Mouse (Mus musculus) kidney, embryonic 14.5 days (tissue): ENCODE data around the gene Ak9. TPM values are rescaled to one million over a fixed set of nuclear protein-coding genes. Genes with fewer than 3 reads are reported as not detected.

Experiments used
- ATAC-seq: fragments of 200-750 bp; cut with Nextera tagmentation; 2 replicates; pipeline ENCODE4 v1.8.0; 2017; ENCODE audit warnings: moderate number of reproducible peaks, mild to moderate bottlenecking, moderate TSS enrichment, moderate library complexity; ENCODE audit not compliant: low FRiP score, low TSS enrichment
- H3K27ac ChIP-seq: fragments of 300-500 bp; sonication (generic); 2 replicates; pipeline ENCODE4 v1.5.1; 2014; ENCODE audit warnings: low read depth, mild to moderate bottlenecking, low read length, moderate library complexity, mixed read lengths
- H3K27me3 ChIP-seq: fragments of 300-500 bp; sonication (generic); 2 replicates; pipeline ENCODE4 v1.6.1; 2014; ENCODE audit warnings: mild to moderate bottlenecking, low read length; ENCODE audit not compliant: control insufficient read depth, insufficient read depth
- H3K36me3 ChIP-seq: fragments of 300-500 bp; sonication (generic); 2 replicates; pipeline ENCODE4 v1.6.1; 2014; ENCODE audit warnings: low read length, mixed read lengths; ENCODE audit not compliant: control insufficient read depth, insufficient read depth
- H3K4me1 ChIP-seq: fragments of 300-500 bp; sonication (generic); 2 replicates; pipeline ENCODE4 v1.6.1; 2014; ENCODE audit warnings: low read length, mixed read lengths; ENCODE audit not compliant: control insufficient read depth, insufficient read depth
- H3K4me2 ChIP-seq: fragments of 300-500 bp; sonication (generic); replicated peaks from 2 replicates; pipeline ENCODE4 v1.6.1; 2014; ENCODE audit warnings: low read depth, mild to moderate bottlenecking, low read length
- H3K4me3 ChIP-seq: fragments of 300-500 bp; sonication (generic); 2 replicates; pipeline ENCODE4 v1.5.1; 2014; ENCODE audit warnings: mild to moderate bottlenecking, low read length
- H3K9ac ChIP-seq: fragments of 300-500 bp; sonication (generic); 2 replicates; pipeline ENCODE4 v1.6.1; 2014; ENCODE audit warnings: low read depth, mild to moderate bottlenecking, low read length, moderate library complexity
- H3K9me3 ChIP-seq: fragments of 300-500 bp; sonication (generic); 2 replicates; pipeline ENCODE4 v1.6.1; 2016; ENCODE audit warnings: low read length; ENCODE audit not compliant: control insufficient read depth
- WGBS: fragments of 180-500 bp; shearing (Covaris S2); extraction: QIAGEN DNeasy Blood & Tissue Kit; methylation state at CpG from one replicate; pipeline ENCODE4 v1.1.7; 2014; 5-methylcytosine and 5-hydroxymethylcytosine counted together
- polyA plus RNA-seq: library from polyadenylated mRNA; unstranded; fragments of >200 nt; fragmentation: Nextera tagmentation; extraction: Ambion mirVana; gene quantifications from 2 replicates; pipeline ENCODE4 v1.2.1, GENCODE M21; 2014

Gene Ak9
- polyA plus RNA-seq, 1 experiment from 2014 or later, result not detected

GRCm38 (mm10) chr10:41302689-41303431 lies 920 bp upstream of the Ak9 start, which contains the start of gene Fig4:
Fig4 (minus strand) TSS chr10:41303260.
- H3K4me2 ChIP-seq, result peak within 1 kb of the TSS; percentile 59
- H3K36me3 ChIP-seq, result no peaks in the 10 kb centered on the region
- no peaks in the 10 kb centered on the region for H3K9me3 ChIP-seq
- H3K4me3 ChIP-seq, result peak within 1 kb of the TSS; percentile 88
- under 1% methylated on average over 36 of the region's 38 CpGs for WGBS
- peak within 1 kb of the TSS; percentile 71 for H3K9ac ChIP-seq
- H3K4me1 ChIP-seq, result 0 out of 2 replicates have a peak, but pooled peaks cover 3% of the 10 kb centered on the region
- 0 out of 2 replicates have a peak within 1 kb of the TSS, but pooled peaks have one; percentile 39 for H3K27ac ChIP-seq
- H3K27me3 ChIP-seq, result no peaks in the 10 kb centered on the region
- ATAC-seq, result peak; percentile 91

DNA sequence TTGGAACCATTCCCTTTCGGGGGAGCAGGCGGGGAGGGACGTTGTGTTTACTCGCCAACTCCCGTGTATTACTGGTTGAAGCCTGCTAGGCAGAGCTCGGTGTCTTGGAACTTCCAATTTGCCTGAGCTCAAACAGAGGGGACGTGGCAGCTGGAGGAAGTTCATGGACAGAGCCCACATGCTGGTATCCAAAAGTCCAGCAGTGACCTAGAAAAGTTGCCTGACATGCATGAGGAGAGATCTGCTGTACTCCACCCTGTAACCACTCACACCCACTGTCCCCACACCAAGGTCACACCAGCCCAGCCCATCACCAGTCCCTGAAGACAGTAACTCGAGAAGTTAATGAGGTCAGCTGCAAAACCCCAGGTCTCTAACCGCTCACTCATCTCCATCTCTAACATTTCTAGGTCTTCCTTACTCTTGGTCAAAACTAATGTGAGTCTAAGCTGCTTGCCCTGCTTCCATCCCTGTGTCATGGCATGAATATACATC lies 1.2 kb downstream of the Ak9 start:
- Histone ChIP-seq H3K27me3 (no peaks in the 10 kb centered on the region), H3K36me3 (no peaks in the 10 kb centered on the region), H3K4me2 (no peak overlapping the region), H3K27ac (no peak overlapping the region), H3K9me3 (no peaks in the 10 kb centered on the region), H3K4me3 (no peak overlapping the region), H3K9ac (no peak overlapping the region), H3K4me1 (0 out of 2 replicates have a peak, but pooled peaks cover 3% of the 10 kb centered on the region)
- no peak for ATAC-seq
- WGBS, result 69% methylated on average over 9 of the region's 9 CpGs

DNA sequence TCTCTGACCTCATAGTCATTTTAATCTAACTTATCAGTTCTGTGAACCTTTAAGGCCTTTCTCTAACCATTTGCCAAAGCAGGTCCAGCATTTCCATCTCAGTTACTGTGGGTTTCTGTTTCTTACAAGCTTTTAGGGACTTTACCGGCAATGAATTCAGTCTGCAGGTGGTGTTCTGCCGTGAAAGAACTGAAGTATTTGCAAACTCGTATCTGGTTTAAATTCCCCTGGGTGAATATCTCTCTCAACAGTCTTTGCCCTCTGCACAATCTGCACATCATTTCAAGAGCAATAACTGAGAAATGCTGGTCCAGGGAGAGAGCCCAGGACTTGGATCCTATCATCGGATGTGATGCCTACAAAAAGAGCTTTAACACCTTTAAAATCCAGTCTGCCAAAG lies 4.4 kb downstream of the Ak9 start:
- no peaks in the 10 kb centered on the region for H3K4me1 ChIP-seq
- no peak for ATAC-seq
- H3K4me2 ChIP-seq, result no peak overlapping the region
- no peaks in the 10 kb centered on the region for H3K27me3 ChIP-seq
- H3K36me3 ChIP-seq, result no peaks in the 10 kb centered on the region
- H3K9me3 ChIP-seq, result no peaks in the 10 kb centered on the region
- WGBS, result 91% methylated on average over 4 of the region's 4 CpGs
- no peak overlapping the region for H3K9ac ChIP-seq
- no peak overlapping the region for H3K27ac ChIP-seq
- H3K4me3 ChIP-seq, result no peak overlapping the region

GRCm38 (mm10) chr10:41315866-41316265 lies 12.1 kb downstream of the Ak9 start:
- WGBS, result 74% methylated on average over 3 of the region's 3 CpGs
- no peak for ATAC-seq
- Histone ChIP-seq H3K9ac (no peak overlapping the region), H3K27me3 (no peaks in the 10 kb centered on the region), H3K9me3 (no peaks in the 10 kb centered on the region), H3K27ac (no peak overlapping the region), H3K4me3 (no peak overlapping the region), H3K36me3 (no peaks in the 10 kb centered on the region), H3K4me1 (no peaks in the 10 kb centered on the region), H3K4me2 (no peak overlapping the region)

GRCm38 (mm10) chr10:41332533-41333043 lies 28.8 kb downstream of the Ak9 start:
- Histone ChIP-seq H3K27me3 (no peaks in the 10 kb centered on the region), H3K9ac (no peak overlapping the region), H3K27ac (no peak overlapping the region), H3K4me2 (no peak overlapping the region), H3K36me3 (no peaks in the 10 kb centered on the region), H3K9me3 (no peaks in the 10 kb centered on the region), H3K4me1 (no peaks in the 10 kb centered on the region), H3K4me3 (no peak overlapping the region)
- no peak for ATAC-seq
- 94% methylated on average over 2 of the region's 2 CpGs for WGBS

DNA sequence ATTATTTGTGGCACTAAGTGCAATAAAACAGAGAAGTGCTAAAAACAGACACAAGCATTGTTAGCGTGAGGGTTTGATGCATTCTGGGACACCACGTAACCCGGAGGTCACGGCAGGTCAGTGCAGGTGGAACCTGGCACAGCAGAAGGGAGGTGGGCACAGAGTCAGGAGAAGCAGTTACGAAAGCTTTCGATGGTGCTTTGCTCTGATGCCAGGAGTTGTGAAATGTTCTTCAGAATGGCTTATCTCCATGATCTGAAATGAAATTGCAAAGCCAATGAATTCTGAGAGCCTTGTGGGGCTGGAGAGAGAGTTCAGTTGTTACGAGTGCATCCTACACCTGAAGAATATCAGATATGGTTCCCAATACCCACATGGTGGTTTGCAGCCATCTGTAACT lies 37.6 kb downstream of the Ak9 start:
- no peaks in the 10 kb centered on the region for H3K4me1 ChIP-seq
- 87% methylated on average over 7 of the region's 7 CpGs for WGBS
- ATAC-seq, result no peak
- no peaks in the 10 kb centered on the region for H3K9me3 ChIP-seq
- H3K4me2 ChIP-seq, result no peak overlapping the region
- no peak overlapping the region for H3K27ac ChIP-seq
- H3K36me3 ChIP-seq, result no peaks in the 10 kb centered on the region
- no peaks in the 10 kb centered on the region for H3K27me3 ChIP-seq
- no peak overlapping the region for H3K4me3 ChIP-seq
- H3K9ac ChIP-seq, result no peak overlapping the region

- H3K27me3 ChIP-seq, result no peaks in the 10 kb centered on the region
- H3K9ac ChIP-seq, result no peak overlapping the region
- H3K4me3 ChIP-seq, result no peak overlapping the region
- ATAC-seq, result no peak
- 88% methylated on average over 9 of the region's 9 CpGs for WGBS
- no peaks in the 10 kb centered on the region for H3K36me3 ChIP-seq
- no peaks in the 10 kb centered on the region for H3K9me3 ChIP-seq
- no peaks in the 10 kb centered on the region for H3K4me1 ChIP-seq
- no peak overlapping the region for H3K27ac ChIP-seq
- no peak overlapping the region for H3K4me2 ChIP-seq
Measured at GRCm38 (mm10) chr10:41365086-41365485, 61.3 kb downstream of the Ak9 start.

GRCm38 (mm10) chr10:41380466-41380865 lies 76.7 kb downstream of the Ak9 start:
- Histone ChIP-seq H3K27me3 (no peaks in the 10 kb centered on the region), H3K4me2 (no peak overlapping the region), H3K27ac (no peak overlapping the region), H3K4me1 (no peaks in the 10 kb centered on the region), H3K36me3 (no peaks in the 10 kb centered on the region), H3K9me3 (no peaks in the 10 kb centered on the region), H3K4me3 (no peak overlapping the region), H3K9ac (no peak overlapping the region)
- WGBS, result 75% methylated on average over 12 of the region's 12 CpGs
- no peak for ATAC-seq

DNA sequence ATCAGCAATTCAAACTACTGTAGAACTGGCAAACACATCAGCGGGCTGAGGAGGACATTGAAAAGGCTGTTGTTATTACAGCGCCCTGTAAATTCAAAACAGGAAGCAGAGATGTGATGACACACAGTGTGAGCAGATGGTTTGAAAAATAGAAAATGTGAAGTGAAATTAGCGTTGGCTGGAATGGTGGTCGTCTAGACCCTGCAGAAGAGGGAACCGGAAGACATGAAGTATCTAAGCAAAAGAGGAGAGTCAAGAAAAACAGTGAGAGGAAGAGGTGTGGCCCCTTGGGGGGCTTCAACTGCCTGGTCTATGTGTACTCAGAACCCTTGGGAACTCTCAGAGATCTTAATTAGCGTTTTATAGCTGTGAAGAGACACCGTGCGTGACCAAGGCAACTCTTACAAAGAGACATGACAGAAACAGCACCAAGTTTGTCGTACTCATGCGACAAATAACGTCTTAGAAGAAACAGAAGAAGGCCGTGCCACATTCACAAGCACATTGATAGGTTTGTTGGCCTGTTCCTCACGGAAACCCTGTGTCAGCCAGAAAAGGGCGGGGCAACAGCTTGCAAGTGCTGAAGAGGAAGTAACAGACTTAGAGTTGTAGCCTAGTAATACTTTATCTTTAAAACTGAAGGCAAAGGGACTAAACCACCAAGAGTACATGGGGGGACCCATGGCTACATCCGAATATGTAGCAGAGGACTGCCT lies 81.9 kb downstream of the Ak9 start:
- no peaks in the 10 kb centered on the region for H3K4me1 ChIP-seq
- H3K9ac ChIP-seq, result no peak overlapping the region
- H3K9me3 ChIP-seq, result no peaks in the 10 kb centered on the region
- H3K4me3 ChIP-seq, result no peak overlapping the region
- WGBS, result 54% methylated on average over 15 of the region's 15 CpGs
- H3K4me2 ChIP-seq, result no peak overlapping the region
- no peaks in the 10 kb centered on the region for H3K36me3 ChIP-seq
- no peaks in the 10 kb centered on the region for H3K27me3 ChIP-seq
- no peak for ATAC-seq
- no peak overlapping the region for H3K27ac ChIP-seq
